Mouse (Mus musculus): ENCODE data around the gene Pdp2. TPM values are rescaled to one million over a fixed set of nuclear protein-coding genes. Genes with fewer than 3 reads are reported as not detected.

Gene Pdp2
- polyA plus RNA-seq, 1 experiment from 2014 or later: 17.2 TPM

- Histone ChIP-seq H3K27me3 (peaks cover 22% of the 10 kb centered on the region), H3K4me1 (peaks cover 7% of the 10 kb centered on the region), H3K4me2 (no peak overlapping the region), H3K27ac (no peak overlapping the region), H3K36me3 (ENCODE audit: poor library complexity, severe bottlenecking) (no peaks in the 10 kb centered on the region), H3K9me3 (replicated peaks) (no peaks in the 10 kb centered on the region), H3K9ac (no peak overlapping the region), H3K4me3 (no peak overlapping the region)
- ATAC-seq: no peak
- WGBS: 95% methylated on average over 21 of the region's 21 CpGs
Measured at GRCm38 (mm10) chr8:104628402-104628801, 37.2 kb downstream of the Pdp2 start.

- H3K27me3 ChIP-seq: peaks cover 22% of the 10 kb centered on the region
Measured at GRCm38 (mm10) chr8:104629306-104630110, 38.3 kb downstream of the Pdp2 start.

GRCm38 (mm10) chr8:104630111-104630479 lies 38.8 kb downstream of the Pdp2 start:
- H3K9me3 ChIP-seq (replicated peaks): no peaks in the 10 kb centered on the region
- 40% methylated on average over 8 of the region's 8 CpGs for WGBS
- peaks cover 7% of the 10 kb centered on the region for H3K4me1 ChIP-seq
- H3K36me3 ChIP-seq (ENCODE audit: poor library complexity, severe bottlenecking): peaks cover 11% of the 10 kb centered on the region; the same call in 1 of the 2 replicates
- peak overlapping the region; percentile 37 for H3K4me3 ChIP-seq
- no peak overlapping the region for H3K27ac ChIP-seq
- H3K9ac ChIP-seq: no peak overlapping the region
- H3K4me2 ChIP-seq: peak overlapping the region; percentile 61
- no peak for ATAC-seq
- H3K27me3 ChIP-seq: peaks cover 22% of the 10 kb centered on the region

More at GRCm38 (mm10) chr8:104629306-104630110, 38.3 kb downstream of the Pdp2 start:
- ATAC-seq: no peak
- H3K4me2 ChIP-seq: no peak overlapping the region
- H3K36me3 ChIP-seq (ENCODE audit: poor library complexity, severe bottlenecking): peaks cover 5% of the 10 kb centered on the region; the same call in 1 of the 2 replicates
- no peak overlapping the region for H3K27ac ChIP-seq
- H3K4me1 ChIP-seq: peaks cover 7% of the 10 kb centered on the region
- H3K4me3 ChIP-seq: no peak overlapping the region
- H3K9ac ChIP-seq: no peak overlapping the region
- no peaks in the 10 kb centered on the region for H3K9me3 ChIP-seq (replicated peaks)
- 81% methylated on average over 22 of the region's 22 CpGs for WGBS

- no peaks in the 10 kb centered on the region for H3K9me3 ChIP-seq (replicated peaks)
- H3K9ac ChIP-seq: peak overlapping the region; percentile 50
- no peak overlapping the region for H3K27ac ChIP-seq
- 2% methylated on average over 36 of the region's 36 CpGs for WGBS
- ATAC-seq: 0 out of 2 replicates have a peak, but pooled peaks have one; percentile 19
- peak overlapping the region; percentile 37 for H3K4me3 ChIP-seq
- peaks cover 16% of the 10 kb centered on the region; the same call in 1 of the 2 replicates for H3K36me3 ChIP-seq (ENCODE audit: poor library complexity, severe bottlenecking)
- peaks cover 7% of the 10 kb centered on the region for H3K4me1 ChIP-seq
- H3K4me2 ChIP-seq: peak overlapping the region; percentile 61
- peaks cover 22% of the 10 kb centered on the region for H3K27me3 ChIP-seq
Measured at GRCm38 (mm10) chr8:104630574-104630973, 39.3 kb downstream of the Pdp2 start.

- ATAC-seq: peak; percentile 75
- Histone ChIP-seq H3K4me2 (peak within 1 kb of the TSS; percentile 61), H3K27me3 (peaks cover 22% of the 10 kb centered on the region), H3K4me3 (peak within 1 kb of the TSS; percentile 37), H3K36me3 (ENCODE audit: poor library complexity, severe bottlenecking) (peaks cover 21% of the 10 kb centered on the region; the same call in 1 of the 2 replicates), H3K9ac (peak within 1 kb of the TSS; percentile 50), H3K27ac (no peak within 1 kb of the TSS), H3K9me3 (replicated peaks) (no peaks in the 10 kb centered on the region), H3K4me1 (peaks cover 7% of the 10 kb centered on the region)
- WGBS: 1% methylated on average over 26 of the region's 28 CpGs
Measured at GRCm38 (mm10) chr8:104630981-104631663, 39.9 kb downstream of the Pdp2 start, which contains the start of gene Rrad. Gene Rrad (minus strand): TSS chr8:104631327.

- 34% methylated on average over 5 of the region's 5 CpGs for WGBS
- Histone ChIP-seq H3K4me1 (peaks cover 7% of the 10 kb centered on the region), H3K4me2 (no peak overlapping the region), H3K9me3 (replicated peaks) (no peaks in the 10 kb centered on the region), H3K9ac (no peak overlapping the region), H3K27ac (no peak overlapping the region), H3K36me3 (ENCODE audit: poor library complexity, severe bottlenecking) (peaks cover 21% of the 10 kb centered on the region; the same call in 1 of the 2 replicates), H3K4me3 (no peak overlapping the region), H3K27me3 (peaks cover 22% of the 10 kb centered on the region)
- peak; percentile 9; the same call in 1 of the 2 replicates for ATAC-seq
Measured at GRCm38 (mm10) chr8:104631975-104632374, 40.7 kb downstream of the Pdp2 start.

GRCm38 (mm10) chr8:104632486-104632885 lies 41.2 kb downstream of the Pdp2 start:
- Histone ChIP-seq H3K36me3 (ENCODE audit: poor library complexity, severe bottlenecking) (peaks cover 21% of the 10 kb centered on the region; the same call in 1 of the 2 replicates), H3K4me3 (no peak overlapping the region), H3K4me1 (peaks cover 7% of the 10 kb centered on the region), H3K27me3 (peaks cover 22% of the 10 kb centered on the region), H3K9me3 (replicated peaks) (no peaks in the 10 kb centered on the region), H3K4me2 (no peak overlapping the region), H3K9ac (no peak overlapping the region), H3K27ac (no peak overlapping the region)
- 56% methylated on average over 6 of the region's 6 CpGs for WGBS
- peak; percentile 33; the same call in 1 of the 2 replicates for ATAC-seq

GRCm38 (mm10) chr8:104633156-104633744 lies 42.0 kb downstream of the Pdp2 start:
- no peak overlapping the region for H3K27ac ChIP-seq
- H3K4me2 ChIP-seq: no peak overlapping the region
- no peaks in the 10 kb centered on the region for H3K9me3 ChIP-seq (replicated peaks)
- no peak for ATAC-seq
- peaks cover 22% of the 10 kb centered on the region for H3K27me3 ChIP-seq
- peaks cover 27% of the 10 kb centered on the region; the same call in 1 of the 2 replicates for H3K36me3 ChIP-seq (ENCODE audit: poor library complexity, severe bottlenecking)
- WGBS: 65% methylated on average over 9 of the region's 9 CpGs
- H3K9ac ChIP-seq: no peak overlapping the region
- H3K4me3 ChIP-seq: no peak overlapping the region
- H3K4me1 ChIP-seq: peaks cover 7% of the 10 kb centered on the region

GRCm38 (mm10) chr8:104635004-104635710 lies 43.9 kb downstream of the Pdp2 start:
- H3K27ac ChIP-seq: no peak overlapping the region
- no peak overlapping the region for H3K4me2 ChIP-seq
- no peak overlapping the region for H3K9ac ChIP-seq
- H3K9me3 ChIP-seq (replicated peaks): no peaks in the 10 kb centered on the region
- peaks cover 41% of the 10 kb centered on the region for H3K36me3 ChIP-seq (ENCODE audit: poor library complexity, severe bottlenecking)
- H3K27me3 ChIP-seq: peaks cover 9% of the 10 kb centered on the region
- H3K4me1 ChIP-seq: peaks cover 11% of the 10 kb centered on the region
- WGBS: 85% methylated on average over 3 of the region's 3 CpGs
- ATAC-seq: no peak
- H3K4me3 ChIP-seq: no peak overlapping the region

- no peak for ATAC-seq
Measured at GRCm38 (mm10) chr8:104638010-104638409, 46.8 kb downstream of the Pdp2 start.

GRCm38 (mm10) chr8:104640241-104640640 lies 49.0 kb downstream of the Pdp2 start:
- 87% methylated on average over 7 of the region's 7 CpGs for WGBS
- peaks cover 29% of the 10 kb centered on the region for H3K36me3 ChIP-seq (ENCODE audit: poor library complexity, severe bottlenecking)
- no peak overlapping the region for H3K27ac ChIP-seq
- H3K4me3 ChIP-seq: peak overlapping the region; percentile 83
- H3K9ac ChIP-seq: peak overlapping the region; percentile 92
- peak overlapping the region; percentile 95 for H3K4me2 ChIP-seq
- no peaks in the 10 kb centered on the region for H3K27me3 ChIP-seq
- no peaks in the 10 kb centered on the region for H3K9me3 ChIP-seq (replicated peaks)
- H3K4me1 ChIP-seq: peaks cover 21% of the 10 kb centered on the region
- ATAC-seq: no peak

More at GRCm38 (mm10) chr8:104638010-104638409, 46.8 kb downstream of the Pdp2 start:
- no peak overlapping the region for H3K27ac ChIP-seq
- no peak overlapping the region for H3K4me2 ChIP-seq
- 89% methylated on average over 6 of the region's 6 CpGs for WGBS
- no peaks in the 10 kb centered on the region for H3K27me3 ChIP-seq
- H3K36me3 ChIP-seq (ENCODE audit: poor library complexity, severe bottlenecking): peaks cover 41% of the 10 kb centered on the region
- no peaks in the 10 kb centered on the region for H3K9me3 ChIP-seq (replicated peaks)
- peaks cover 21% of the 10 kb centered on the region for H3K4me1 ChIP-seq
- no peak overlapping the region for H3K4me3 ChIP-seq
- H3K9ac ChIP-seq: no peak overlapping the region
